Mouse (Mus musculus): Measurements from ENCODE around the gene Synpo2.
A peak's percentile ranks its signal among the peaks of the same experiment; 100 is the strongest.

Gene Synpo2

GRCm38 (mm10) chr3:123163192-123163523 lies 72.8 kb downstream of the Synpo2 start:
- no peak for DNase-seq

DNA sequence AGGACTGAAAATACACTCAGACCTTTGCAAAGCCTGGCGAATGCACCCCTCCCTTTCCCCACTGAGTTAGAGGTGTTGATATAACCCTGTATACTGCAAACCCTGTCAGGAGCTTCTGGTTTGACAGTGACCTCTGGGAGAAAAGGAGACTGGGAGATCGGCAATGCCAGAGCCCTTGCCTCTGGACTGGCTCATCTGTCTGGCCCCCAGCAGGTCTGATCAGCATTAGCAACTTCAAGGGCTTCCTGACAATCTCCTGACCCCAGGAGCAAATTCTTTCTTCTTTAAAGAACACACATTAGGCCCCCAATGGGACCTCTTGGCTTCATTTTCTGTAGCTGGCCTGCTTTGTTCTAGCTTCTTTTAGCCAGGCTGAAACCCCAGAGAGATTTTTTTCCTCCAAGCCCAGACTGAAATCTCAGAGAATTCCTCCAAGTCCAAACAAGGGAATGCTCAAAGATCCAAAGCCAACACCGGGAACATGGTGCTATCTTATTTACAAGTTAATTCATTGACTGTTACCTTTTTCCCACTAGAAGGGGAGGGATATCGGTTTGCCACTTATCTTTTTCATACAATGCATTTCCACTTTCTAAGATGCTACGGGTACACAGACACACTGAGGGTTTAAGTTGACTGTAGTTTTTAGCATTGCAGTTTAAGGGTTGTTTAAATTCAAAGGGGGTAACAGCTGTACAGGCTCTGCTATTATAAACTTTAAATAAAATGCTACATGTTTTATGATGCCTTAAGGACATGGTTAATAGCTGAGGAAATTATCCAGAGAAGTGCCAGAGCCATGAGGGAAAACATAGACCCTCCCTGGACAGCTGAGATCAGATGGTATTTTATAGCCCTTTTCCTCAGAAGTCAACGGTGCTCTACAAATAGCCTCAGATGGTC lies 73.4 kb downstream of the Synpo2 start:
- DNase-seq, result no peak

DNA sequence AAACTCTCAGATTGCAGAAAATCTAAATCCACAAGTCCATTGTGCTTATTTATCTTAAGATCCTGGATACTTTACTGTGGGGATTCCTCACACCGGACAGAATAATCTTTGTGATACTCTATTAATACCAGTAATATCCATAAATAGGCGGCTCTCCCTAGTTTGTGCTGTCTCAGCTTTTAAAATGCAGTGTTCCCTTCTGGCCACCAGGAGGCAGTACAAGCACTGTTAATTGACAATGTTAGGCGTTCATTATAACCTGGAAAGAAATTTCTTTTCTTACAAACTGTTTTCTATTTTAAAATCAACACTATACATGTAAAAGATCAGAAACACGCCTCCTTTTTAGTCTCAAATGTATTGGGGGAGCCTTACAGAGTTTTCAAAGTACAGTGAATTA lies 75.2 kb downstream of the Synpo2 start:
- DNase-seq, result peak in 1 of 2 experiments; percentile 56

- DNase-seq, result peak; percentile 72 to 74
Observed at GRCm38 (mm10) chr3:123159139-123159824, 76.7 kb downstream of the Synpo2 start.

GRCm38 (mm10) chr3:123158579-123158978 lies 77.4 kb downstream of the Synpo2 start:
- peak; percentile 40 to 41 for DNase-seq

GRCm38 (mm10) chr3:123153337-123153736 lies 82.6 kb downstream of the Synpo2 start:
- DNase-seq, result no peak

GRCm38 (mm10) chr3:123152911-123153310 lies 83.0 kb downstream of the Synpo2 start:
- no peak for DNase-seq

DNA sequence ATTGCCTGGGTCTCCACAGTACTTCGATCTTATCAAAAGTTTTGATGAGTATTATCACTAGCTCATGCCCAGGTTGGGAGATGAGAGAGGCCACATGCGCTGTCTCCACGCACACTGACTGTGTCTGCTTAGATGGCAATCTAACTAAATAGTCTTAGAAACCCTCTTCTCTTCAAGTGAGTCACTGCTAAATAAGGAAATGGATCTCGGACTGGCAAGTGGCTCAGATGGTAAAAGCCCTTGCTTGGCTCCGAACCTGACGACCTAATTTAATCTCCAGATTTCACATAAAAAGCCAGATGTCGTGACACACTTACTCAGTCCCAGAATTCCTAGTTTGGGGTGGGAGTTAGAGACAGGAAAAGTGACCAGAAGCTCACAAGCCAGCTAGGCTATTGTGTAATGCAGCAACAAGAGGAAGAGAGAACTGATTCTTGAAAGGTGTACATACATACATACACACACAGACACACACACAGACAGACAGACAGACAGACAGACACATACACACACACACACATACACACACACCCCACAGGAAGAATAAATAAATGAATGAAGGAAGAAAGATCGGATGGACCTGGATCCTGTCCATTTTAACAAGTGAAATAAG lies 85.3 kb downstream of the Synpo2 start:
- DNase-seq, result no peak

DNA sequence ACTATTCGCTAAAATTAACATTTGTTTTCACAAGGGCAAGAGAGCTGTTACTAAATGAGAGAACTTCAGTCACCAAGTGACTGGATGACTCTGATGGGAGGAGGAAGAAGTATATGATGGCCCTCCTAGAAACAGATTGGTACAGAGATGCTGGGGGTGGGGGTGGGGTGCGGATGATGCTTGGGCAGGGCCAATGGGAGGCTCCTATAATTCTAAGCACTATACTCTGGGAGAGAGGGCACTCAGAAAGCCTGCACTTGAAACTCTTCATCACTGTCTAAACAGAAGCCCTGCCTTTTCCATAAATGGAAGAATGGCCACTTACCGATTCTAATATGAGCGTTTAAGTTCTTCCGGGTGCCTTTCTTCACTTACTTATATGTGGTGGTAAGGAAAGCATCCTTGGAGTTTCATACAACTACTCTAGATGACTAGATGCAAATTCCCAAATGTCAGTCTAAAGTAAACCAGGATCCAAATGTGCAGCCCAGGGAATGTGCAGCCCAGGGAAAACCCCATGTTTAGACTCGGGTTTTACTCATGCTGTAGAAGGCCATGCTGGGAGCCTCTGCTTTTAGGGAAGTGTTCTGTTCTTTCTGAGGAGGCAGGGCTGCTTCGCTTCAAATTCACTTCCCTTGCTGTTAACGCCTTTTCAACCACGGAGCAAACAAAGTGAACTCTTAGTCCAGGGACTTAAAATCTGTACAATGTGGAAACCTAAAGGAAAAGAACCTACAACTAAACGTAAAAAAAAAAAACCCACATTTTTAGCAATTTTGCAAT lies 86.4 kb downstream of the Synpo2 start:
- DNase-seq, result no peak

- no peak for DNase-seq
Observed at GRCm38 (mm10) chr3:123148641-123149040, 87.3 kb downstream of the Synpo2 start.

DNA sequence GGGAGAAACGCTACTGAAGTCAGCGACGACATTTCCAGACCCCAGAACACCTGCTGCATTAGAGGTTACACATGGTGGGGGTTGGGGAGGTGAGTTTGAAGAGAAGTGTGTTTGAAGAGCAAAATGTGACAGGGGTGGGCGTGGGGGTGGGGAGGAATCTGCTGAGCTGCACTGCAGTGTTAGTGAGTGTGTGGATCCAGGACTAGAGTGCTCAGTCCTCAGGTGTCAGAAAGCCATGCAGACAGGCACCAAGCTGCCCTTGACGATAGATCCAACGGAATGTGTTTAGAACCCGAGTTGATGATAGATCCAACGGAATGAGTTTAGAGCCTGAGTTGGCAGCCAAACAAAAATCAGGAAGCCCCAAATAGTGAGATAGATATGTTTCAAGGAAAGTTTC lies 89.4 kb downstream of the Synpo2 start:
- no peak for DNase-seq

- DNase-seq, result no peak
Observed at GRCm38 (mm10) chr3:123145942-123146341, 90.0 kb downstream of the Synpo2 start.

DNA sequence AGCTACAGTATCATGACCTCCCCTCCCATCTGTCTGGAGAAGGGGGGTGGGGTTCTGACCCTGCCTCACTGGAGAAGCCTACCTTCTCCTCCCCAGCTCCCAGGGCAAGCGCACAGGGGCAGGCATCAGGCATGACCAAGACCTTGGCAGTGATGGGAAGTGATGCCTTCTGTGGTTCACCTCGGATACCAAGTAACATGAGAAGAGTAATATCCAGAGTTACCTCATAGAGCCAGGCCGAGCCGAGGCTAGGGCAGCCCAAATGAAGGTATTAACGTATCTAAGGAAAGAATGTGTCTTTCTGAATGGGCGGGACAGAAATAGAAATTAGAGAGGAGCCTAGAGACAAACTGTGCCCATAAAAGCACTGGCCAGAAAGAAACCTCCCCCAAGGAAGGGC lies 92.5 kb downstream of the Synpo2 start:
- DNase-seq, result no peak

DNA sequence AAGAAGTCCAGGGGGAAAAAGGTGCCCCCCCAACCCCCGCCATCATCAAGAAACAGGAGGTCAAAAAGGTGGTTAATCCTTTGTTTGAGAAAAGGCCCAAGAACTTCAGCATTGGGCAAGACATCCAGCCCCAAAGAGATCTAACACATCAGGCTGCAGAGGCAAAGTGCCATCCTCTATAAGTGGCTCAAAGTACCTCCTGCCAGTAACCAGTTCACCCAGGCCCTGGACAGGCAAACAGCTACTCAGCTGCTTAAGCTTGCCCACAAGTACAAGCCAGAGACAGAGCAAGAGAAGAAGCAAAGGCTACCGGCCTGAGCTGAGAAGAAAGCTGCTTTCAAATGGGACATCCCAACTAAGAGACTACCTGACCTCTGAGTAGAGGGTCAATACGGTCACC lies 93.7 kb downstream of the Synpo2 start:
- DNase-seq, result no peak

GRCm38 (mm10) chr3:123141069-123141468 lies 94.9 kb downstream of the Synpo2 start:
- DNase-seq, result no peak

- DNase-seq, result no peak
Observed at GRCm38 (mm10) chr3:123140134-123140533, 95.8 kb downstream of the Synpo2 start.

- DNase-seq, result no peak
Observed at GRCm38 (mm10) chr3:123139619-123140018, 96.3 kb downstream of the Synpo2 start.

DNA sequence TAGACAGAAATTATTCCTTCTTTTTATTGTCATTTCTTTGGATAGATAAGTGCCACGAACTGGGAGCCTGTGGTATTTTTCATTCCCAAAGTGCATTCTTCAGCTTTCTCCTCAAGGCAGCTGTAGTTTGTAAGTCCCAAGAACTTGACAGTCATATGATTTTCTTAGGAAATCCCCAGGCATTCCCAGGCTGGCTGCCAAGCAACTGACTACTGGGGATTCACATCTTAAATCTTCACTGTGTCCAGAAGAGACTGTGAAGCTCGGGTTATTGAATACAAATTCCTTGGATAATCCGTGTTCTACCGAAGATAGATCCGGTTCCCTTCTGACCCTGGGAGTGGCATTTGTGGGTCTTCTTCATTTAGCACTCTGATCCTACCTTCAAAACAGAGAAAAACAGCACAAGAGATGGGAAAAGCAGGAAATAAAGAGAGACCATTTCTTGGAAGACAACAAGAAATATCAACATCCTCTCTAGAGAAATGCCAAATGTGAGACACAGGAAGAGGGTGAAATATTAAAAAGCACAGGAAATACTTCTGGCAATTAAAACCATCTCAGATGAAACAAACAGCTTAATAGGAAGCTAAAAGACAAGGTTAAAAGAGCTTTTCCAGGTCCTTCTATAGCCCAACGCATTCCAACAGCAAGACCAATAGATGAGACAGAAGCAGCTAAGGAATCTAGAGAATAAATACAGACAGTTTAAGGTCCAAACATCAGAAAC lies 97.5 kb downstream of the Synpo2 start:
- DNase-seq, result peak; percentile 88 to 93

DNA sequence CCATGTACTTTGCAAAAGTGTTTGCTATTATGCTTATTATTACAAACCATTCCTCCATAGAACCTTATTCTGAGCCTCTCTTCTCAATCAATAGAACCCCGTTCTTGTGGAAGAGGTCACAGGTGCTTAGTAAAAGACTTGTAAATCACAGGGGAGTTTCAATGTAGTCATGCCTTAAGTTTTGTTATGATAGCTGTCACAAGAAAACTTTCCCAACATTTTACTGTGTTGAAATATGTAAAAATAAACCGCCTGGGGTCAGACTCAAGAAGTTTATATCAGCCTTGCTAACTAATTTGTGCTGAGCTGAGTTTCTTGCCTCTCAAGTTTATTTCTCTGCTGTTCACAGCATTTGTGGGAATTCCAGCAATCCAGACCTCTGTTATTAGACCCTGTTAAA lies 103.8 kb downstream of the Synpo2 start:
- no peak for DNase-seq

GRCm38 (mm10) chr3:123131151-123131756 lies 104.7 kb downstream of the Synpo2 start:
- no peak for DNase-seq

- DNase-seq, result no peak
Observed at GRCm38 (mm10) chr3:123130314-123131150, 105.4 kb downstream of the Synpo2 start.

Data from kidney, postnatal 25 days (tissue).